Mouse (Mus musculus): ENCODE results near the gene Trpc4. TPM values are rescaled to one million over a fixed set of nuclear protein-coding genes. Genes with fewer than 3 reads are reported as not detected.

Gene Trpc4
- polyA plus RNA-seq, 1 experiment from 2014 or later = 0.05 TPM

GRCm38 (mm10) chr3:54314055-54314454, 158.2 kb downstream of the Trpc4 start:
- Histone ChIP-seq H3K27ac (ENCODE audit: low read length) (no peak overlapping the region), H3K9me3 (replicated peaks; ENCODE audit: control insufficient read depth, low read length) (no peaks in the 10 kb centered on the region), H3K4me3 (ENCODE audit: low read depth, low read length) (no peak overlapping the region), H3K9ac (ENCODE audit: low read depth, low read length) (no peak overlapping the region), H3K4me2 (ENCODE audit: low read depth, low read length) (no peak overlapping the region), H3K36me3 (ENCODE audit: control insufficient read depth, insufficient read depth) (no peaks in the 10 kb centered on the region), H3K4me1 (ENCODE audit: control insufficient read depth, low read depth, low read length) (no peaks in the 10 kb centered on the region), H3K27me3 (ENCODE audit: control insufficient read depth, insufficient read depth, low read depth, low read length) (no peaks in the 10 kb centered on the region)
- no peak for ATAC-seq (ENCODE audit: low read depth)
- WGBS (ENCODE audit: insufficient replicate concordance) = 83% methylated on average over 2 of the region's 2 CpGs

GRCm38 (mm10) chr3:54352891-54353652, 197.2 kb downstream of the Trpc4 start:
- no peaks in the 10 kb centered on the region for H3K4me1 ChIP-seq (ENCODE audit: control insufficient read depth, low read depth, low read length)
- no peak overlapping the region for H3K4me3 ChIP-seq (ENCODE audit: low read depth, low read length)
- H3K4me2 ChIP-seq (ENCODE audit: low read depth, low read length) = no peak overlapping the region
- H3K27ac ChIP-seq (ENCODE audit: low read length) = no peak overlapping the region
- WGBS (ENCODE audit: insufficient replicate concordance) = 12% methylated on average over 9 of the region's 9 CpGs
- no peak overlapping the region for H3K9ac ChIP-seq (ENCODE audit: low read depth, low read length)
- no peaks in the 10 kb centered on the region for H3K9me3 ChIP-seq (replicated peaks; ENCODE audit: control insufficient read depth, low read length)
- no peak for ATAC-seq (ENCODE audit: low read depth)
- no peaks in the 10 kb centered on the region for H3K27me3 ChIP-seq (ENCODE audit: control insufficient read depth, insufficient read depth, low read depth, low read length)
- no peaks in the 10 kb centered on the region for H3K36me3 ChIP-seq (ENCODE audit: control insufficient read depth, insufficient read depth)

GRCm38 (mm10) chr3:54357561-54357960, 201.7 kb downstream of the Trpc4 start:
- H3K4me2 ChIP-seq (ENCODE audit: low read depth, low read length) = no peak overlapping the region
- no peaks in the 10 kb centered on the region for H3K9me3 ChIP-seq (replicated peaks; ENCODE audit: control insufficient read depth, low read length)
- WGBS (ENCODE audit: insufficient replicate concordance) = 66% methylated on average over 3 of the region's 3 CpGs
- H3K4me1 ChIP-seq (ENCODE audit: control insufficient read depth, low read depth, low read length) = no peaks in the 10 kb centered on the region
- H3K27ac ChIP-seq (ENCODE audit: low read length) = no peak overlapping the region
- no peak for ATAC-seq (ENCODE audit: low read depth)
- H3K9ac ChIP-seq (ENCODE audit: low read depth, low read length) = no peak overlapping the region
- no peaks in the 10 kb centered on the region for H3K27me3 ChIP-seq (ENCODE audit: control insufficient read depth, insufficient read depth, low read depth, low read length)
- no peak overlapping the region for H3K4me3 ChIP-seq (ENCODE audit: low read depth, low read length)
- H3K36me3 ChIP-seq (ENCODE audit: control insufficient read depth, insufficient read depth) = no peaks in the 10 kb centered on the region

GRCm38 (mm10) chr3:54358463-54359189, 202.8 kb downstream of the Trpc4 start:
- WGBS (ENCODE audit: insufficient replicate concordance) = 26% methylated on average over 15 of the region's 15 CpGs
- Histone ChIP-seq H3K36me3 (ENCODE audit: control insufficient read depth, insufficient read depth) (no peaks in the 10 kb centered on the region), H3K9ac (ENCODE audit: low read depth, low read length) (no peak overlapping the region), H3K4me3 (ENCODE audit: low read depth, low read length) (no peak overlapping the region), H3K27ac (ENCODE audit: low read length) (no peak overlapping the region), H3K27me3 (ENCODE audit: control insufficient read depth, insufficient read depth, low read depth, low read length) (no peaks in the 10 kb centered on the region), H3K4me2 (ENCODE audit: low read depth, low read length) (0 out of 2 replicates have a peak overlapping the region, but pooled peaks have one; percentile 10), H3K4me1 (ENCODE audit: control insufficient read depth, low read depth, low read length) (no peaks in the 10 kb centered on the region), H3K9me3 (replicated peaks; ENCODE audit: control insufficient read depth, low read length) (no peaks in the 10 kb centered on the region)
- peak; percentile 48; the same call in 1 of the 2 replicates for ATAC-seq (ENCODE audit: low read depth)

- no peak within 1 kb of the TSS for H3K4me2 ChIP-seq (ENCODE audit: low read depth, low read length)
- no peaks in the 10 kb centered on the region for H3K4me1 ChIP-seq (ENCODE audit: control insufficient read depth, low read depth, low read length)
- H3K27me3 ChIP-seq (ENCODE audit: control insufficient read depth, insufficient read depth, low read depth, low read length) = no peaks in the 10 kb centered on the region
- H3K36me3 ChIP-seq (ENCODE audit: control insufficient read depth, insufficient read depth) = no peaks in the 10 kb centered on the region
- ATAC-seq (ENCODE audit: low read depth) = no peak
- no peak within 1 kb of the TSS for H3K9ac ChIP-seq (ENCODE audit: low read depth, low read length)
- H3K4me3 ChIP-seq (ENCODE audit: low read depth, low read length) = no peak within 1 kb of the TSS
- no peak within 1 kb of the TSS for H3K27ac ChIP-seq (ENCODE audit: low read length)
- 33% methylated on average over 6 of the region's 6 CpGs for WGBS (ENCODE audit: insufficient replicate concordance)
- no peaks in the 10 kb centered on the region for H3K9me3 ChIP-seq (replicated peaks; ENCODE audit: control insufficient read depth, low read length)
Observed at GRCm38 (mm10) chr3:54360897-54361296, 205.1 kb downstream of the Trpc4 start, which contains the start of gene Postn. TSS of gene Postn (plus strand) at chr3:54361109.

GRCm38 (mm10) chr3:54361656-54362055, 205.8 kb downstream of the Trpc4 start:
- Histone ChIP-seq H3K4me3 (ENCODE audit: low read depth, low read length) (no peak overlapping the region), H3K27me3 (ENCODE audit: control insufficient read depth, insufficient read depth, low read depth, low read length) (no peaks in the 10 kb centered on the region), H3K27ac (ENCODE audit: low read length) (no peak overlapping the region)

More at GRCm38 (mm10) chr3:54361656-54362055, 205.8 kb downstream of the Trpc4 start:
- Histone ChIP-seq H3K9ac (ENCODE audit: low read depth, low read length) (no peak overlapping the region), H3K9me3 (replicated peaks; ENCODE audit: control insufficient read depth, low read length) (no peaks in the 10 kb centered on the region), H3K4me2 (ENCODE audit: low read depth, low read length) (no peak overlapping the region), H3K4me1 (ENCODE audit: control insufficient read depth, low read depth, low read length) (no peaks in the 10 kb centered on the region), H3K36me3 (ENCODE audit: control insufficient read depth, insufficient read depth) (no peaks in the 10 kb centered on the region)
- ATAC-seq (ENCODE audit: low read depth) = no peak

Other genes starting within 250 kb of the Trpc4 start
- gene Postn, start 205.1 kb downstream of the Trpc4 start, polyA plus RNA-seq (2015; fragmentation: Nextera tagmentation; extraction: Ambion mirVana) = 24.4 and 26.7 TPM in 2 replicates